Mouse (Mus musculus): ENCODE data around the gene H2-D1. TPM values are rescaled to one million over a fixed set of nuclear protein-coding genes. Genes with fewer than 3 reads are reported as not detected.
"Not testable (repeated sequence)": the region's sequence is repeated elsewhere in the genome, so short reads cannot be mapped to it uniquely, and the experiment has no call there.

The H2-D1 gene
- total and polyA plus RNA-seq, 2 experiments: 506 to 676 TPM

DNA sequence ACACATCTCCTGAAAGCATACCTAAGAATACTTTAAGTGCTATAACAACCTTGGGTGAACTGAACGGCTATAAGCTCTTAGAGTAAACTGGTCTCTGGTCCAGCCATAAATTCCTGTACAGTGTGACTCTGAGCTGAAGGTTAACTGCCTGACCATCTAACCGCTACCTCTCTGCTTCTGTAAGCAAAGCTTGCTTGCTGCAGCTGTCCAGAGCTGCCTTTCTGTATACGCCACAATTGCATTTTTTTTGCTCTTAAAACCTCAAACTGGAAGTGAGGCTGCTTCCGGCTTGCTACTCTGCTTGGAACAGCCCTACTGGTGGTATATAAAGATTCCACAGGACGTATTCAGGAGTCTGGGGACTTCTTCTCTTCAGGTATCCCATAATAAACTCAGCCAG is 29.9 kb upstream of the H2-D1 start:
- WGBS: 81% methylated on average over 5 of the region's 5 CpGs
- H3K4me1 ChIP-seq (ENCODE audit: control insufficient read depth, insufficient read depth, low read length): peaks cover 4% of the 10 kb centered on the region; the same call in 1 of the 2 replicates

DNA sequence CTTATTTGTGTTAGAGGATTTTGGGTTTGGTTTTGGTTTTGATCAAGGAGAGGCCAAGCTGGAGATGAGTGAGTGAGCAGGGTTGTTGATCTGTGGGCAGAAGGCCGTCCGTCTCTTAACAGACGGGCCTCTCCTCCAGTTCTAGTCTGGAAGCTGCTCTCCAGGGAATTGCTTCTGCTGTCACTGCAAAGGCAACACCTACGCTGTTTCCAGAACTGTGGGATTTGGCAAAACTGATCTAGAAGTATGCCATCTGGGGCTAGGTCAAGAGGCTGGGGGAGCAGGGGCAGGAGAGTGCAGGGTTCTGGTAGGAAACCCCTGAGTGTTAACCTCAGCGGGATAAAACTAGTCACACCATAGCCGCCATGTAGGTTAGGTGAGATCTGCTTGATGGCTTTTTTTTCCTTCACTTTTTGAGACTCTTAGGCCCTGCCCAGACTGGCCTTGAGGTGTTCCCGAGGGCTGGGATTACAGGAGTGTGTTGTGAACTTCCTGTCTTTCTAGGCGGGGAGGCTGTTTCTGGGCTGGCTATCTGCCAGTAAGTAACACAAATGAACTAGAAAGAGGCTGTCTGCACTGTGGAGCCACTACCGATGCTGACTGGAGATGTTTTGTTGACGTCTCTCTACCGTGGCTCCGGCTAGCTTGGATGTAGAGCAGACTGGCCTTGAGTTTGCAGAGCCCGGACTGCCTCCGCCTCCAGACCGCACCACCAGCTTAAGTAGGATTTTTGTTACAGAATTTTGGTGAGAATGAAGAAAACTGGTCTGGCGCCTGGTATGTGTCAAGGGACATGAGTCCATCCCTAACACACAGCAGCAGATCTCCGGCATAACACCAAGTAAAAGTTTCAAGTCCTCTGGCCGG is 29.2 kb upstream of the H2-D1 start, which contains the start of gene Atp6v1g2:
Atp6v1g2 (plus strand) TSS at position 547 of the 867 bp plus-strand sequence.
- Histone ChIP-seq H3K27me3 (ENCODE audit: control insufficient read depth, insufficient read depth, low read length) (no peaks in the 10 kb centered on the region), H3K4me3 (ENCODE audit: insufficient read depth, low read depth, low read length) (peak within 1 kb of the TSS; percentile 60; the same call in 1 of the 2 replicates), H3K27ac (replicated peaks; ENCODE audit: insufficient read depth, low read depth, low read length) (peak within 1 kb of the TSS; percentile 47), H3K4me1 (ENCODE audit: control insufficient read depth, insufficient read depth, low read length) (peaks cover 4% of the 10 kb centered on the region; the same call in 1 of the 2 replicates), H3K36me3 (ENCODE audit: control insufficient read depth, insufficient read depth, low read length) (no peaks in the 10 kb centered on the region; the same call in 1 of the 2 replicates), H3K79me2 (ENCODE audit: control insufficient read depth, insufficient read depth, low read length) (peaks cover 20% of the 10 kb centered on the region; the same call in 1 of the 2 replicates), H3K9ac (ENCODE audit: low read depth, low read length) (0 out of 2 replicates have a peak within 1 kb of the TSS, but pooled peaks have one; percentile 20)
- WGBS: 68% methylated on average over 18 of the region's 18 CpGs
- DNase-seq (ENCODE audit: extremely low read depth, low read depth, low spot score): no peak
- TF ChIP-seq POLR2A (IDR thresholded peaks at IDR 0.05; ENCODE audit: extremely low read depth, insufficient read depth, low read length) (no peak), CTCF (IDR thresholded peaks at IDR 0.05; ENCODE audit: low read depth, low read length) (no peak)

More for the DNA sequence above, 29.9 kb upstream of the H2-D1 start:
- Histone ChIP-seq H3K4me3 (ENCODE audit: insufficient read depth, low read depth, low read length) (no peak overlapping the region), H3K79me2 (ENCODE audit: control insufficient read depth, insufficient read depth, low read length) (peaks cover 25% of the 10 kb centered on the region; the same call in 1 of the 2 replicates), H3K9ac (ENCODE audit: low read depth, low read length) (no peak overlapping the region), H3K36me3 (ENCODE audit: control insufficient read depth, insufficient read depth, low read length) (peaks cover 2% of the 10 kb centered on the region; the same call in 1 of the 2 replicates), H3K27ac (replicated peaks; ENCODE audit: insufficient read depth, low read depth, low read length) (no peak overlapping the region), H3K27me3 (ENCODE audit: control insufficient read depth, insufficient read depth, low read length) (no peaks in the 10 kb centered on the region)
- no peak for DNase-seq (ENCODE audit: extremely low read depth, low read depth, low spot score)
- TF ChIP-seq CTCF (IDR thresholded peaks at IDR 0.05; ENCODE audit: low read depth, low read length): no peak
- no peak for TF ChIP-seq POLR2A (IDR thresholded peaks at IDR 0.05; ENCODE audit: extremely low read depth, insufficient read depth, low read length)

DNA sequence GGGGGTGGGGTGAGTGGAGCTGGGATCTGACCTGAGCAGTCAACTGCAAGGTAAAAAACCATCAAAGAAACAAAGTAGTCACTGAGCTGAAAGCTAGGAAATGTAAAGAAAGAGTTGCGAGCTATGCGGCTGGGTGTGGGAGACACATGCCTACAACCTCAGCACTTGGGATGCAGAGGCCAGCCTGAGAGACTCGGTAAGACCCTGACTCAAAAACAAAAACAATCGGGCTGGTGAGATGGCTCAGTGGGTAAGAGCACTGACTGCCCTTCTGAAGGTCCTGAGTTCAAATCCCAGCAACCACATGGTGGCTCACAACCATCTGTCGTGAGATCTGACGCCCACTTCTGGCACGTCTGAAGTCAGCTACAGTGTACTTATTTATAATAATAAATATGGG is 28.4 kb upstream of the H2-D1 start:
- H3K4me1 ChIP-seq (ENCODE audit: control insufficient read depth, insufficient read depth, low read length); H3K27me3 ChIP-seq (ENCODE audit: control insufficient read depth, insufficient read depth, low read length); H3K27ac ChIP-seq (replicated peaks; ENCODE audit: insufficient read depth, low read depth, low read length); H3K9ac ChIP-seq (ENCODE audit: low read depth, low read length); DNase-seq (ENCODE audit: extremely low read depth, low read depth, low spot score); H3K36me3 ChIP-seq (ENCODE audit: control insufficient read depth, insufficient read depth, low read length); H3K4me3 ChIP-seq (ENCODE audit: insufficient read depth, low read depth, low read length): not testable (repeated sequence)
- peaks cover 20% of the 10 kb centered on the region; the same call in 1 of the 2 replicates for H3K79me2 ChIP-seq (ENCODE audit: control insufficient read depth, insufficient read depth, low read length)
- 73% methylated on average over 7 of the region's 7 CpGs for WGBS

DNA sequence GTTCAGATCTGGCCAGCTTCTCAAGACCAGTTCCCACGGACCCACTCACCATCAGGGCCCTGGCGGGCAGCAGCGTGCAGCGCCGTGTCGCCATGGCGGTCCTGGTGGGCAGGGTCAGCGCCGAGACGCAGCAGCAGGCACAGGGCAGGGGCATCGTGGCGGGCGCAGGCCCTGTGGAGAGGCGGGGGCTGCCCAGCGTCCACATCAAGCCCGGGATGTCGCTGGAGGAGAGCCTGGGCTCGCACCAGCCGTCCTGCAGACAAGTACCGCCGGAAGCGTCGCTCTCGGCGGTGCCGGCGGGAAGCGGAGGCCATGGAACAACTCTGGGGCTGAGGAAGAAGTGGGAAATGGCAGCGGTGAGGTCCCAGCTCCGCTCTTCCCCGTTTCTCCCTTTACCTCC is 27.6 kb upstream of the H2-D1 start:
- TF ChIP-seq POLR2A (IDR thresholded peaks at IDR 0.05; ENCODE audit: extremely low read depth, insufficient read depth, low read length) (no peak), CTCF (IDR thresholded peaks at IDR 0.05; ENCODE audit: low read depth, low read length) (no peak)
- H3K79me2 ChIP-seq (ENCODE audit: control insufficient read depth, insufficient read depth, low read length): peaks cover 16% of the 10 kb centered on the region; the same call in 1 of the 2 replicates
- H3K4me1 ChIP-seq (ENCODE audit: control insufficient read depth, insufficient read depth, low read length): peaks cover 4% of the 10 kb centered on the region; the same call in 1 of the 2 replicates
- H3K27me3 ChIP-seq (ENCODE audit: control insufficient read depth, insufficient read depth, low read length): no peaks in the 10 kb centered on the region
- peak overlapping the region; percentile 98 for H3K9ac ChIP-seq (ENCODE audit: low read depth, low read length)
- DNase-seq (ENCODE audit: extremely low read depth, low read depth, low spot score): no peak
- no peaks in the 10 kb centered on the region for H3K36me3 ChIP-seq (ENCODE audit: control insufficient read depth, insufficient read depth, low read length)
- H3K27ac ChIP-seq (replicated peaks; ENCODE audit: insufficient read depth, low read depth, low read length): peak overlapping the region; percentile 90
- H3K4me3 ChIP-seq (ENCODE audit: insufficient read depth, low read depth, low read length): peak overlapping the region; percentile 60
- 4% methylated on average over 31 of the region's 31 CpGs for WGBS

DNA sequence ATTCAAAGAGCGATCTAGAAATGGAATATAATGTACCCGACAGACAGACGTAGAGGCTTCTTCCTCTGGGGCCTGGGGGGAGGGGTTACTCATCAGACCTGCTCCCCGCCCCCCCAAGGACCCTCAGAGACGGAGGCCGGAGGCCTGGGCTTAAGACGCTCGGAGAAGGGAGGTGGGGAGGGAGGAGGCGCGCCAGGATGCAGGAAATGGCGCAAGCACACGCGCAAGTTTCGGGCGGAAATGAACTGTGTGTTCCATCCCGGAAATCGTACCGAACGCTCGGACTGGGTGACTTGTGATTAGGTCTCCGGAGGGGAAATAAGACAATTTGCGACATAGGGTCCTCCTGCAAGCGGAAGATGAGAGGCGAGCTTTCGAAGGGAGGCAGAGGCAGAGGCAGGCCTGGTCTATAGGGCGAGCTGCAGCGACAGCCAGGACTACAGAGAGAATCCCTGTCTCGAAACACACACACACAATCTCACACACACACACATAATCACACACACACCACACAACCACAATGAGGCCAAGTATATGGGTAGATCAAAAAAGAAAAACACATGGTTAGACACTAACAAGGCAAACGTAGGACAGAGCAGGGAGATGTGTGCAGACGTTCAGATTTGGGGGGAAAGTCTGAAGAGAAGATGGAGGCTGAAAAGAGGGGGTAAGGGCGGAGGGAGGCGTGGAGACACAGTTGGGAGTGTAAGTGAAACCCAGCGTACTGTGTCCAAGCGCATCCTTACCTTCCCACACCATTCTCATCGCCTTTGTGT is 26.7 kb upstream of the H2-D1 start, which contains the start of gene Nfkbil1:
Nfkbil1 (minus strand) TSS at position 179 of the 776 bp plus-strand sequence.
- no peaks in the 10 kb centered on the region for H3K36me3 ChIP-seq (ENCODE audit: control insufficient read depth, insufficient read depth, low read length)
- peak within 1 kb of the TSS; percentile 98 for H3K9ac ChIP-seq (ENCODE audit: low read depth, low read length)
- H3K4me1 ChIP-seq (ENCODE audit: control insufficient read depth, insufficient read depth, low read length): peaks cover 9% of the 10 kb centered on the region
- no peaks in the 10 kb centered on the region for H3K27me3 ChIP-seq (ENCODE audit: control insufficient read depth, insufficient read depth, low read length)
- peak within 1 kb of the TSS; percentile 60 for H3K4me3 ChIP-seq (ENCODE audit: insufficient read depth, low read depth, low read length)
- TF ChIP-seq POLR2A (IDR thresholded peaks at IDR 0.05; ENCODE audit: extremely low read depth, insufficient read depth, low read length) (peak; percentile 60; the same call in 1 of the 2 replicates), CTCF (IDR thresholded peaks at IDR 0.05; ENCODE audit: low read depth, low read length) (no peak)
- under 1% methylated on average over 35 of the region's 35 CpGs for WGBS
- DNase-seq (ENCODE audit: extremely low read depth, low read depth, low spot score): peak; percentile 91
- peaks cover 13% of the 10 kb centered on the region; the same call in 1 of the 2 replicates for H3K79me2 ChIP-seq (ENCODE audit: control insufficient read depth, insufficient read depth, low read length)
- H3K27ac ChIP-seq (replicated peaks; ENCODE audit: insufficient read depth, low read depth, low read length): peak within 1 kb of the TSS; percentile 90

All from liver, adult 2 months (tissue).